22 mouse cellular contexts compared by ENCODE assay signal in the genomic region with DNA sequence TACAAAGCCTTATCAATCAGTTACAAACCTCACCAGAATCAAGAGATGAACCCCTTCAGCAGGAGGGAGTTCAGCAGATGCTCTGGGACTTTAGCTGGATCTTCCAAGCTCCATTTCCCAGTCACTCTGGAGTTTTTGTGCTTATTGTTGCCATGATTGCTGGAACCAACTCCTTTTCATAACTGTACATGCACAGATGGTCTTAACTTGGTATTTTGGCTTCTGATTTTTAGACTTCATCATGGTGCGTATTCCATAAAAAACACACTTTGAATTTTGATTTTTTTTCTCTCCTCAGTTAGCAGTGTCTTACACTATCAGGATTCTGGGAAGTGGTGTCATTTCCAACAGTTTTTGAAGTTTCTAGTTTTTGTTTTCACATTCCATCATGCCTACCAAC.
DNase-seq lines count a peak whose midpoint lies in the region; ATAC-seq and TF ChIP-seq lines count a peak whose summit lies in the region.
"Had no signal": no experiment of that assay in that cellular context is flagged by ENCODE, and none has a peak within 500 bp of the region (broad histone marks: within the 10 kb centered on the region; RNA-seq: fewer than 3 reads in every experiment).

No protein-coding gene starts in this region.

- no peak overlapping the region for H3K4me3 ChIP-seq in forebrain, postnatal 0 days (ENCODE audit: low read depth, low read length)
- no peak overlapping the region for H3K4me3 ChIP-seq in forebrain, embryonic 12.5 days (replicated peaks)
- H3K4me3 ChIP-seq: embryonic facial prominence, embryonic 15.5 days; erythroblast, embryonic 14.5 days; forebrain, embryonic 10.5 days; gastrocnemius, adult 2 months; heart, embryonic 12.5 days; hindbrain, embryonic 10.5 days had no signal

- no peaks in the 10 kb centered on the region for H3K9me3 ChIP-seq in forebrain, postnatal 0 days (ENCODE audit: low read length)
- H3K9me3 ChIP-seq in forebrain, embryonic 12.5 days: no peaks in the 10 kb centered on the region
- H3K9me3 ChIP-seq: embryonic facial prominence, embryonic 15.5 days; forebrain, embryonic 10.5 days; hindbrain, embryonic 10.5 days had no signal

- peak; percentile 67 for DNase-seq in forebrain, postnatal 0 days
- DNase-seq in layer of hippocampus, adult 9-11 months: peak; percentile 9
- DNase-seq in layer of hippocampus, postnatal 36 days: no peak
- DNase-seq in brain, adult 2 months (ENCODE audit: low read depth, low spot score): peak; percentile 55
- peak; percentile 60 for DNase-seq in brain, embryonic 18.5 days (ENCODE audit: low read depth, low spot score)
- DNase-seq in lung, postnatal 4 days: no peak
- DNase-seq: adrenal gland, postnatal 14 days; cerebellum, adult 11 months; cerebellum, adult 8-10 months; cerebellum, postnatal 14 days; embryo, embryonic 11 days; gastrocnemius, adult 2 months; gastrocnemius, postnatal 25 days had no signal

- WGBS in forebrain, postnatal 0 days: 62% methylated on average over 1 of the region's 1 CpGs
- 92% methylated on average over 1 of the region's 1 CpGs for WGBS in forebrain, embryonic 12.5 days

- H3K4me2 ChIP-seq in forebrain, postnatal 0 days (ENCODE audit: low read depth): no peak overlapping the region
- no peak overlapping the region for H3K4me2 ChIP-seq in forebrain, embryonic 12.5 days
- H3K4me2 ChIP-seq: embryonic facial prominence, embryonic 15.5 days; heart, embryonic 12.5 days; hindbrain, embryonic 14.5 days had no signal

- no peak for TF ChIP-seq CTCF in forebrain, postnatal 0 days (IDR thresholded peaks at IDR 0.05; ENCODE audit: low read depth)

- H3K27ac ChIP-seq in forebrain, postnatal 0 days (ENCODE audit: low read depth, low read length): no peak overlapping the region
- H3K27ac ChIP-seq in forebrain, embryonic 12.5 days: no peak overlapping the region
- H3K27ac ChIP-seq: embryonic facial prominence, embryonic 15.5 days; forebrain, embryonic 10.5 days; gastrocnemius, adult 2 months; hindbrain, embryonic 10.5 days; hindbrain, embryonic 14.5 days had no signal

- peak; percentile 82 for ATAC-seq in forebrain, postnatal 0 days
- ATAC-seq in forebrain, embryonic 12.5 days (ENCODE audit: low FRiP score): no peak
- ATAC-seq: activated CD4-positive, CD25-positive, alpha-beta regulatory T cell, adult 4 months; Patski had no signal

- no peaks in the 10 kb centered on the region for H3K36me3 ChIP-seq in forebrain, postnatal 0 days (ENCODE audit: insufficient read depth)
- no peaks in the 10 kb centered on the region for H3K36me3 ChIP-seq in forebrain, embryonic 12.5 days (replicated peaks)
- H3K36me3 ChIP-seq: embryonic facial prominence, embryonic 15.5 days; forebrain, embryonic 10.5 days; heart, embryonic 12.5 days; hindbrain, embryonic 10.5 days had no signal

- H3K27me3 ChIP-seq in forebrain, postnatal 0 days (ENCODE audit: insufficient read depth, low read length): no peaks in the 10 kb centered on the region
- no peaks in the 10 kb centered on the region for H3K27me3 ChIP-seq in forebrain, embryonic 12.5 days
- H3K27me3 ChIP-seq: embryonic facial prominence, embryonic 15.5 days; heart, embryonic 12.5 days; Patski had no signal

- H3K9ac ChIP-seq in forebrain, postnatal 0 days: no peak overlapping the region
- no peak overlapping the region for H3K9ac ChIP-seq in forebrain, embryonic 12.5 days
- H3K9ac ChIP-seq: embryonic facial prominence, embryonic 15.5 days; heart, embryonic 12.5 days; hindbrain, embryonic 14.5 days had no signal

- H3K4me1 ChIP-seq in forebrain, postnatal 0 days (ENCODE audit: insufficient read depth): no peaks in the 10 kb centered on the region
- H3K4me1 ChIP-seq in forebrain, embryonic 12.5 days: no peaks in the 10 kb centered on the region
- H3K4me1 ChIP-seq: embryonic facial prominence, embryonic 15.5 days; forebrain, embryonic 10.5 days; heart, embryonic 12.5 days; hindbrain, embryonic 10.5 days had no signal

Comparison
In these comparisons a context has a peak if more than half of its experiments do, and no peak if none do; other contexts are left out.
1. DNase-seq: peak in forebrain, postnatal 0 days (single experiment), layer of hippocampus, adult 9-11 months (single experiment), brain, adult 2 months (single experiment) and brain, embryonic 18.5 days (single experiment); none in layer of hippocampus, postnatal 36 days (0 of 2) and lung, postnatal 4 days (0 of 2).